Mouse (Mus musculus): ENCODE results near the gene Wdr17. TPM values are rescaled to one million over a fixed set of nuclear protein-coding genes. Genes with fewer than 3 reads are reported as not detected.

Wdr17 gene
- total RNA-seq, 2 experiments from 2014 or later: 29.1 to 30.2 TPM

DNA sequence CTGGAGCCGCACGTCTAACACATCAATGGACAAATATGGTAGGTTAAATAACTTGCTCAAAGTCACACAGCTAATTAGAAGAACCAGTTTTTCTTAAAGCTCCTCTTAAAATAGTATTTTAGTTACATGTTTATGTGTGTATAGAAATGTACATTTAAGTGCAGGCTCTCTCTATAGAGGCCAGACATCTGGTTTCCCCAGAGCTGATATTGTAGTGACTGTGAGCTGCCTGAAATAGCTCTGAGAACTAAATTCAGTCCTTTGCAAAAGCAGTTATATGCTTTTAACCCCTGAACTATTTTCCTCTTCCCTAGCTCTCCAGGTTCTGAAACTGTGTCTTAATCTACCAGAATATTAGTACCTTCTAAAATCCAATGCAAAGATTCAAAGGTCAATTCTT, 289.6 kb downstream of the Wdr17 start:
- DNase-seq: no peak

DNA sequence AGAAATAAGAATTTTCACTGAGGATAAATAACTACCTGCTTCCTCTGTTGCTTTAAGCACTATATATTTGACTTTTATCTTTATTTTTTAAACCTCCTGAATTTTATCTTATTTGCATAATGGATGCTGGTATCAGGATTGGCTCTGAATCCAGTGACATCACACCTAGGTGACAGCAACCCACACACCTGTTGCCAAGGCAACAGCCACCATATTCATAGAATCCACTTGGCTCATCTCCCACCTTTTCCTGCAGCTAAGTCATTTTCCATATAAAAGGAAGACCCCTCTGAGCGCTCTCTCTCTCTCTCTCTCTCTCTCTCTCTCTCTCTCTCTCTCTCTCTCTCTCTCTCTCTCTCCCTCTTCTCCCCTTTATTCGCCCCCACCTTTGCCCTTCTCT, 290.0 kb downstream of the Wdr17 start:
- DNase-seq: no peak

DNA sequence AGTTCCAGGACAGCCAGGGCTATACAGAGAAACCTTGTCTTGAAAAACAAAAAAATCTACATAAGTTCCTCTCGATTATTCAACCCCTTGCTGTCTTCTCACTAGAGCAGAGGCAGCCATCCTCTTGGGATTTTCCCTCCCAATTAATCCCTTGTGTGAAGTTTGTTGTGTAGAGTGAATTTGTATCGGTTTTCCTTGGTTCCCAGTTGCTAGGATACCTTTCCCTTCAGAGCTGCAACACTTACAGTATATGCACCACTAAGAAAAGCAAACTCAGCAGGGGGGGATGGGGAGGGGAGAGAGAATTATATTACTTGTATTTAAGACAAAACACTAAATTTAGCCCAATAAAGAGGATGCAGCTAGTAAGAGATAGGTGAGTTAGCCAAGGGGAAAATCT, 290.9 kb downstream of the Wdr17 start:
- DNase-seq: no peak

DNA sequence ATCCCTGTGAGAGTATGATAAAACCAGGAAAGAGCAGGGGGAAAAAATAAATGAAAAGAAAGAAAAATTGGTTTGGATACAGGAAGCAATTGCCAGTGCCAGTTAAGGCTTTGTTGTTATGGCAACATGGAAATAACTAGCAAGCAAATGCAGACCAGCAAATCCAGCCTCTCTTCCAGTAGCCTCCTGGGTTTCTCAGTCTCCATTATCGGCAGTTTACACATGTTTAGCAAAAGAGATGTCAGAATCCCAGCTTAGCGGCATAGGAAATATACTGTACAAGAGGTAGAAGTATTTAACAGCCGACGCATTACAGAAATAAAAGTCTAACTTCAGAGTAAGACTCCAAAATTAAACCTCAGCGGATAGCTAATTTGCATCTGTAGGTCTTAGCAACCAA, 292.4 kb downstream of the Wdr17 start:
- no peak for DNase-seq

DNA sequence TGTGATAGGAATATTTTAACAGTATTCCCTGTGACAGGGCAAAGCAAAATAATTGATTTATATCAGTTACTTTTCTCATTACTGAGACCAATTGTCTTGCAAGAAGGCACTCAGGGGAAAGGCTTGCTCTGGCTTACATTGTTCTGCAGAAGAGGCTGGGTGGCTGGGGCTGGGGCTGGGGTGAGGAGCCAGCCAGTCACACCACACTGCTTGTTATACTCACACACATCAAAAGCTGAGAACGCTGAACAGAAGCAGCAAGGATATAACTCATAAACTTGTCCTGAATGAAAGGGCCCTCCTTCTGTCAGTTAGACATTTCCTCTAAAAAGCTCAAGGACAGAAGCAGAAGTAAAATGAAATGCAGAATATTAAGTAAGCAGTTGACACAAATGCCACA, 304.1 kb downstream of the Wdr17 start:
- no peak for DNase-seq

DNA sequence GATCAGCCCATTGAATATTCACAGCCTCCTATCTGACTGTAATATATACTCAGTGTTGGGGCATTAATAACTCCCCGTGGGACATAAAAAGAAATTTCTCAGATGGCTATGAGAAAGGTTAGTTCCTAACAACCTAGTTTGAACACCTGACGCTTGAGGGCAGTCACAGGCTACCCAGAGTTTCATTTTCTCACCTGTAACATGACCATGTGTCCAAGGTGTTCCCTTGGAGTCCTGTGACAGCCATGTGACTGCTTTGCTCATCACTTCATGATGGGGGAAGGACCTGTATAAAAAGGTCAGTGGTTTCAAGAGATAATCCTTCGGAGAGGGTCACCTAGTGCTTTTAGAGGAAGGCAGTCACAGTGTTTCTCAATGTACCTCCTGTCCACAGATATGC, 305.5 kb downstream of the Wdr17 start:
- no peak for DNase-seq

Other genes starting within 250 kb of the Wdr17 start
- gene Gpm6a, start 67.7 kb upstream of the Wdr17 start, total RNA-seq (2021): 1,000 to 10,000 TPM; 1,023 to 1,079 TPM